Mouse (Mus musculus) kidney, embryonic 15.5 days (tissue): ENCODE results near the gene Gm10181. TPM values are rescaled to one million over a fixed set of nuclear protein-coding genes. Genes with fewer than 3 reads are reported as not detected.
"Not testable (repeated sequence)": the region's sequence is repeated elsewhere in the genome, so short reads cannot be mapped to it uniquely, and the experiment has no call there.

Experiments used
- ATAC-seq: fragments of 200-750 bp; cut with Nextera tagmentation; replicated peaks from 2 replicates; pipeline ENCODE4 v1.8.0; 2017; ENCODE audit warnings: moderate TSS enrichment; ENCODE audit not compliant: low FRiP score
- H3K27ac ChIP-seq: fragments of 300-500 bp; sonication (generic); 2 replicates; pipeline ENCODE4 v1.5.1; 2015; ENCODE audit warnings: mild to moderate bottlenecking, inconsistent platforms
- H3K27me3 ChIP-seq: fragments of 300-500 bp; sonication (generic); 2 replicates; pipeline ENCODE4 v1.6.1; 2015; ENCODE audit warnings: inconsistent platforms
- H3K36me3 ChIP-seq: fragments of 300-500 bp; sonication (generic); 2 replicates; pipeline ENCODE4 v1.6.1; 2015; ENCODE audit warnings: inconsistent platforms
- H3K4me1 ChIP-seq: fragments of 300-500 bp; sonication (generic); 2 replicates; pipeline ENCODE4 v1.6.1; 2015; ENCODE audit warnings: inconsistent platforms
- H3K4me2 ChIP-seq: fragments of 300-500 bp; sonication (generic); 2 replicates; pipeline ENCODE4 v1.6.1; 2015; ENCODE audit warnings: moderate library complexity, mild to moderate bottlenecking, inconsistent platforms
- H3K4me3 ChIP-seq: fragments of 300-500 bp; sonication (generic); replicated peaks from 2 replicates; pipeline ENCODE4 v1.5.1; 2015; ENCODE audit warnings: mild to moderate bottlenecking, inconsistent platforms
- H3K9ac ChIP-seq: fragments of 300-500 bp; sonication (generic); 2 replicates; pipeline ENCODE4 v1.6.1; 2015; ENCODE audit warnings: mild to moderate bottlenecking, inconsistent platforms
- H3K9me3 ChIP-seq: fragments of 300-500 bp; sonication (generic); replicated peaks from 2 replicates; pipeline ENCODE4 v1.6.1; 2016; ENCODE audit warnings: inconsistent platforms
- WGBS: fragments of 180-500 bp; shearing (Covaris S2); methylation state at CpG from one replicate; pipeline ENCODE4 v1.1.7; 2015; ENCODE audit warnings: mixed read lengths; 5-methylcytosine and 5-hydroxymethylcytosine counted together
- polyA plus RNA-seq: library from polyadenylated mRNA; unstranded; fragments of >200 nt; fragmentation: Nextera tagmentation; extraction: Ambion mirVana; gene quantifications from 2 replicates; pipeline ENCODE4 v1.2.1, GENCODE M21; 2015

Gene Gm10181
- polyA plus RNA-seq, 1 experiment from 2014 or later, result not detected

- WGBS, result 57% methylated on average over 1 of the region's 1 CpGs
Observed at GRCm38 (mm10) chr9:25090853-25091252, 1.6 kb downstream of the Gm10181 start.

GRCm38 (mm10) chr9:25102881-25103280 lies 13.7 kb downstream of the Gm10181 start:
- H3K27me3 ChIP-seq, result no peaks in the 10 kb centered on the region
- no peak overlapping the region for H3K27ac ChIP-seq
- WGBS, result 87% methylated on average over 1 of the region's 1 CpGs
- no peak overlapping the region for H3K9ac ChIP-seq
- 0 out of 2 replicates have a peak, but pooled peaks cover 2% of the 10 kb centered on the region for H3K9me3 ChIP-seq
- H3K4me3 ChIP-seq, result no peak overlapping the region
- no peak overlapping the region for H3K4me2 ChIP-seq
- no peak for ATAC-seq
- H3K36me3 ChIP-seq, result peaks cover 35% of the 10 kb centered on the region
- no peaks in the 10 kb centered on the region for H3K4me1 ChIP-seq

More at GRCm38 (mm10) chr9:25090853-25091252, 1.6 kb downstream of the Gm10181 start:
- Histone ChIP-seq H3K4me2 (no peak overlapping the region), H3K4me1 (no peaks in the 10 kb centered on the region), H3K36me3 (no peaks in the 10 kb centered on the region), H3K27ac (no peak overlapping the region), H3K27me3 (no peaks in the 10 kb centered on the region), H3K4me3 (no peak overlapping the region), H3K9me3 (no peaks in the 10 kb centered on the region), H3K9ac (no peak overlapping the region)
- ATAC-seq, result no peak

- H3K4me2 ChIP-seq, result no peak overlapping the region
- H3K27me3 ChIP-seq, result no peaks in the 10 kb centered on the region
- H3K9ac ChIP-seq, result no peak overlapping the region
- ATAC-seq, result no peak
- H3K36me3 ChIP-seq, result peaks cover 46% of the 10 kb centered on the region
- 0 out of 2 replicates have a peak, but pooled peaks cover 2% of the 10 kb centered on the region for H3K9me3 ChIP-seq
- H3K4me1 ChIP-seq, result no peaks in the 10 kb centered on the region
- no peak overlapping the region for H3K27ac ChIP-seq
- no peak overlapping the region for H3K4me3 ChIP-seq
Observed at GRCm38 (mm10) chr9:25104638-25105037, 15.4 kb downstream of the Gm10181 start.

GRCm38 (mm10) chr9:25123590-25123989 lies 34.4 kb downstream of the Gm10181 start:
- not testable (repeated sequence) for H3K9ac ChIP-seq, H3K4me1 ChIP-seq, H3K4me3 ChIP-seq, H3K9me3 ChIP-seq, H3K4me2 ChIP-seq, H3K27ac ChIP-seq, ATAC-seq, H3K27me3 ChIP-seq
- H3K36me3 ChIP-seq, result peaks cover 45% of the 10 kb centered on the region
- 94% methylated on average over 1 of the region's 1 CpGs for WGBS

- no peak overlapping the region for H3K9ac ChIP-seq
- 84% methylated on average over 2 of the region's 2 CpGs for WGBS
- H3K4me2 ChIP-seq, result no peak overlapping the region
- peaks cover 44% of the 10 kb centered on the region for H3K36me3 ChIP-seq
- no peak overlapping the region for H3K27ac ChIP-seq
- H3K27me3 ChIP-seq, result no peaks in the 10 kb centered on the region
- no peak for ATAC-seq
- no peak overlapping the region for H3K4me3 ChIP-seq
- no peaks in the 10 kb centered on the region for H3K4me1 ChIP-seq
- H3K9me3 ChIP-seq, result no peaks in the 10 kb centered on the region
Observed at GRCm38 (mm10) chr9:25124048-25124447, 34.8 kb downstream of the Gm10181 start.

- no peak for ATAC-seq
- Histone ChIP-seq H3K27me3 (no peaks in the 10 kb centered on the region), H3K4me2 (no peak overlapping the region), H3K27ac (no peak overlapping the region), H3K4me1 (no peaks in the 10 kb centered on the region), H3K36me3 (peaks cover 7% of the 10 kb centered on the region; the same call in 1 of the 2 replicates), H3K4me3 (no peak overlapping the region), H3K9me3 (no peaks in the 10 kb centered on the region), H3K9ac (no peak overlapping the region)
Observed at GRCm38 (mm10) chr9:25132253-25132652, 43.0 kb downstream of the Gm10181 start.

GRCm38 (mm10) chr9:25132920-25133319 lies 43.7 kb downstream of the Gm10181 start:
- Histone ChIP-seq H3K4me1 (no peaks in the 10 kb centered on the region), H3K36me3 (peaks cover 7% of the 10 kb centered on the region; the same call in 1 of the 2 replicates), H3K4me2 (no peak overlapping the region), H3K9me3 (no peaks in the 10 kb centered on the region), H3K27me3 (no peaks in the 10 kb centered on the region), H3K9ac (no peak overlapping the region), H3K27ac (no peak overlapping the region), H3K4me3 (no peak overlapping the region)
- 65% methylated on average over 4 of the region's 4 CpGs for WGBS
- ATAC-seq, result no peak

- Histone ChIP-seq H3K27me3 (no peaks in the 10 kb centered on the region), H3K4me1 (no peaks in the 10 kb centered on the region), H3K36me3 (no peaks in the 10 kb centered on the region), H3K4me3 (no peak overlapping the region), H3K9ac (no peak overlapping the region), H3K27ac (no peak overlapping the region), H3K9me3 (no peaks in the 10 kb centered on the region), H3K4me2 (no peak overlapping the region)
- no peak for ATAC-seq
- 88% methylated on average over 1 of the region's 1 CpGs for WGBS
Observed at GRCm38 (mm10) chr9:25138900-25139299, 49.7 kb downstream of the Gm10181 start.

Other genes starting within 250 kb of the Gm10181 start
- 32.4 and 32.7 TPM in 2 replicates for gene Herpud2, start 62.4 kb downstream of the Gm10181 start, polyA plus RNA-seq
- 318 and 325 TPM in 2 replicates for gene Sept7, start 163.0 kb downstream of the Gm10181 start, polyA plus RNA-seq